Mouse (Mus musculus) liver, embryonic 14.5 days (tissue): ENCODE measurements at regions not wholly inside any gene's neighbourhood (a gene's known extent, or its start where the extent isn't known, plus 50 kb on each side); places are given as distances from the start of the nearest gene placed in this dataset.

Experiments
- CTCF ChIP-seq: IDR thresholded peaks from 2 replicates; pipeline ENCODE4 v1.5.1; 2016; ENCODE audit warnings: antibody characterized with exemption, low read depth, control low read depth
- EP300 ChIP-seq: IDR thresholded peaks from 2 replicates; pipeline ENCODE4 v1.6.1; 2016; ENCODE audit warnings: antibody characterized with exemption, low read depth

GRCm38 (mm10) chr4:39934025-39934708 lies 208.7 kb upstream of the Aco1 start:
- no peak for TF ChIP-seq EP300
- TF ChIP-seq CTCF = no peak
